Mouse (Mus musculus) Muller cell, postnatal 12 days (primary cell): ENCODE measurements at regions not wholly inside any gene's neighbourhood (a gene's known extent, or its start where the extent isn't known, plus 50 kb on each side); places are given as distances from the start of the nearest gene placed in this dataset.
A peak's percentile ranks its signal among the peaks of the same experiment; 100 is the strongest.

Source experiments
- DNase-seq: peaks from one replicate; pipeline ENCODE4 v3.0.0-alpha.2; 2015; ENCODE audit errors: inconsistent ontology term

GRCm38 (mm10) chr9:101670111-101670510, 191.5 kb upstream of the 9630041A04Rik start:
- DNase-seq = no peak

- peak; percentile 16 for DNase-seq
Measured at GRCm38 (mm10) chr9:101649816-101650215, 211.8 kb upstream of the 9630041A04Rik start.

GRCm38 (mm10) chr9:101641524-101641923, 220.1 kb upstream of the 9630041A04Rik start:
- DNase-seq = no peak

- no peak for DNase-seq
Measured at GRCm38 (mm10) chr9:101640598-101640997, 221.0 kb upstream of the 9630041A04Rik start.

DNA sequence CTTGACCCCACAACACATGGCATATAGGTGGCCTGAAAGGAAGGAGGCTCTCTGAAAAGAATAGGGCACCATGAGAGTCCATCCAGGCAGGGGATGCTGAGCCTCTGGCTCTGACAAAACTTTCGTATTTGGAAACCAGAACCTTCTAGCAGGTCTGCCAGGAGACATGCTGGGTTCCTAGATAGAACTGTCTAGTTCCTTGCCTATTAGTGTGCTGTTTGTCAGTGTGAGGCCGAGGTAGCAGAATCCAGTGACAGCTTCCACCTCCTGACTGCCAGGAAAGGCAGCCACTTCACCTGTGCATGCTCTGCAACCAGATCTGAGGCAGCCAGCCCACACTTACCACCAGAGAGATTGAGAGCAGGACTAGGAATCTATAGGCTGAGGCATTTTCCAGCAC, 245.4 kb upstream of the 9630041A04Rik start:
- DNase-seq = no peak

GRCm38 (mm10) chr9:101615176-101615575, 246.5 kb upstream of the 9630041A04Rik start:
- no peak for DNase-seq

GRCm38 (mm10) chr9:101613933-101614332, 247.7 kb upstream of the 9630041A04Rik start:
- no peak for DNase-seq

GRCm38 (mm10) chr9:101613471-101613870, 248.2 kb upstream of the 9630041A04Rik start:
- no peak for DNase-seq

GRCm38 (mm10) chr9:101612971-101613370, 248.7 kb upstream of the 9630041A04Rik start:
- no peak for DNase-seq

- DNase-seq = no peak
Measured at GRCm38 (mm10) chr9:101612571-101612970, 249.1 kb upstream of the 9630041A04Rik start.

DNA sequence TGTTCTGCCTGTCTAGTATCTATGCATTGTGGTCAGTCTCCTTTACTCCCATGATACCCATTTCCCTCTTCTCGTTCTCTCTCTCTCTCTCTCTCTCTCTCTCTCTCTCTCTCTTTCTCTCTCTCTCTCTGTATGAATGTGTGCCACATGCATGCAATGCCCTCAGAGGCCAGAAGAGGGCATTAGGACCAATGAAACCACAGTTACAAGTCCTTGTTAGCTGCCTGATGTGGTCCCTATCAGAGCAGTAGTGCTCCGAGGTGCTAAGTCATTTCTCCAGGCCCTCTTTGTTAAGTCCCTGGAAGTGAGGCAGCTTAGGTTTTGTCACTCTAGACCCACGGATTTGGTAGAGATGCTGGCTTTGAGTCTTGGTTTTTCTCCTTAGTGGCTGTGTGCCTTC, 250.2 kb upstream of the 9630041A04Rik start:
- DNase-seq = no peak

DNA sequence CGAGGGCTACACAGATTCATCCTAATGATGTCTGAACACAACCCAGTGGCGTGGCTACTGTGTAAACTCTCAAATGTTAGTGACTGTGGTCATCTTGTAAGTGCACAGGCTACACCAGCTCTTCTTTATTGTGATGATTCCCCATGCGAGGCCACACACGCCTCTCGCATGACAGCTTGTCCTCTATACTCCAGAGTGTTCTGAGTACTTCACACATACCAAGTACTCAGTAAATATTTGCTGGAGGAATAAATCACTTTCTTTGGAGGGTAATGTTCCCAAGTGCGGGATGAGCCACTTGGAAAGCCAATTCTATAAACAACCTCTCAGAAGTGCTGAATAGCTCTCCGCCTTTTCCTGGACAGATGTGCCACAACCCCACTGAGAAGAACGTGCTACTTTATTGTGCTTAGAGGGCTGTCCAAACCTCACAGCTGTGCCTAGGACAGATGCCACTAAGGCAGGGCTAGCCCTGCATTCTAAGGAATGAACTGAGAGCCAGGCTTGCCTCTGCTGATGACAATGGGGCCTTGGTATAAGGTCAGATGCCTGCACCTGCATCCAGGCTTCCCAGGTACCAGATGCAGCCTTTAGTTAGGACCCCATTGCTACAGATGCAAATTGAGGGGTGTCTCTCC, 250.7 kb upstream of the 9630041A04Rik start:
- DNase-seq = no peak

GRCm38 (mm10) chr9:101610338-101610737, 251.3 kb upstream of the 9630041A04Rik start:
- no peak for DNase-seq

DNA sequence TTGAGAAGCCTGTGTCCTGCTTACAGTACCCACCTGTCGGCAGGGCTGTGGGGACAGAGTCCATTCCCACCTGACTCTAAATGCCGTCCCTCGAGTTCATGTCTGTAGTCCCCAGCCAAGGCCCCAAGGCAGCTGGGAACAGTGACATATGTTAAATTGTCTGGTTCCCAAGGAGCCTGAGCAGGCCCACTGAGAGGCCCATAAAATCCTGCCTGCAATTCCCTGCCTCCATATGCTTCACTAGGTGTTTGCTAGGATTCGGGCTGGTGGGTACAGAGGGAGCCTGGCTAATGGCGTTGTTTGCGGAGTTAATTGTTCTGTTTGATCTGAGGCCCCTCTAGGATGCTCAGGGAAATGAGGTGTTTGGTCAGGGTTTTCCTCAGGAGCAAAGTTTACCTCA, 258.8 kb upstream of the 9630041A04Rik start:
- no peak for DNase-seq

DNA sequence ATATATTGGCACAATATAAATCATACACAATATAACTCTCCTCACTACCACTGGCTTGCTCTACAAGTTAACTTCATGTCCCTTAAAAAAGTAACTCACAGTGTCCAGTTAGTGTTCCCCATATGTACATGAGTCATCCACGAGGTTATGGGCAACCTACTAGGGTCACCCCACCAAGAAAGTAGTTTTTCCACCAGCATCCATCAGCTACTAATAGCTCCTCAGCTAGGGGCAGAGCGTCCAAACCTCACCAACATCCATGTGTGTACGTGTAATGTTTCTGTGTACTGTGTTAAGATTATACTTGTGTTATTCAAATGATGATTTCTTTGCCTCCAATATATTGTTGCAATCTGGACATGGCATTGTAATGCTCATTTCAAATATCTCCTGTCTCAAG, 264.7 kb upstream of the 9630041A04Rik start:
- no peak for DNase-seq

- DNase-seq = no peak
Measured at GRCm38 (mm10) chr9:101595101-101595650, 266.5 kb upstream of the 9630041A04Rik start.

DNA sequence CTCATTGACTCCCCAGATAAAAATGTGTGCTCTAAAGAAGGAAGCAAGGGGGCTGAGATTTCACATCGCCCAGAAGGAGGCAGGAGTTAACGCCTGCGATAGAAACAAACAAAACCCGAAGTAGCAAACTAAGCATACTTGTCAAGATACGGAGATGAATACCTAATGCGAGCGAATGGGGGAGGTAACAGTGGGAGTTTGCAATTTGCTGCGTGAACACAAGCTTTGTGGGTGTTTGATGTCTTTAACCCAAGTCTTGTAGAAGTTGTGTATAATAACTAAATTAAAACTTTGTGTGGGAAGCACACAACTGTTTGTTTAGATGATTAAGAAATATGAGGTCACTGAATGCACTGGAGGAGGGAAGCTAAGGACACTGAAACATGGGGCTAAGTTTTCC, 269.0 kb upstream of the 9630041A04Rik start:
- DNase-seq = no peak

GRCm38 (mm10) chr9:101591681-101592080, 270.0 kb upstream of the 9630041A04Rik start:
- no peak for DNase-seq

- no peak for DNase-seq
Measured at GRCm38 (mm10) chr9:101590310-101590709, 271.3 kb upstream of the 9630041A04Rik start.

DNA sequence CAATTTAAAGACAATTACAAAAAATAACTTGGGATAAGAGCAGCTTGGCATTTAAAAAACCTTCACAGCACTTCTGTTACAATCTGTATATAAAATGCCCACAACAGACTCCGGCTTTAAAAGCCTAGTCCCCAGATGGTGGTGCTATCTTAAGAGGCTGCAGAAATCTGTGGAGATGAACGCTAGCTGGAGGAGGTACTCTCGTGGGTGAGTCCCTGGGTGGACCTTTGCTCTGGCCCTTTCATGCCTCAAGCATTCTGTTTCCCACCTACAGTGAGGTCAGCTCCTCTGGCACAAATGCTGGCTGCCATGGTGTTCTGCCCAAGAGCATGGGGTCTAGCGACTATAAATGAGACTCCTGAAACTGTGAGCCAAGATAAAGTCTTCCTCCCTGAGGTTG, 280.6 kb upstream of the 9630041A04Rik start:
- DNase-seq = no peak

- DNase-seq = no peak
Measured at GRCm38 (mm10) chr9:101570714-101571113, 290.9 kb upstream of the 9630041A04Rik start.

DNA sequence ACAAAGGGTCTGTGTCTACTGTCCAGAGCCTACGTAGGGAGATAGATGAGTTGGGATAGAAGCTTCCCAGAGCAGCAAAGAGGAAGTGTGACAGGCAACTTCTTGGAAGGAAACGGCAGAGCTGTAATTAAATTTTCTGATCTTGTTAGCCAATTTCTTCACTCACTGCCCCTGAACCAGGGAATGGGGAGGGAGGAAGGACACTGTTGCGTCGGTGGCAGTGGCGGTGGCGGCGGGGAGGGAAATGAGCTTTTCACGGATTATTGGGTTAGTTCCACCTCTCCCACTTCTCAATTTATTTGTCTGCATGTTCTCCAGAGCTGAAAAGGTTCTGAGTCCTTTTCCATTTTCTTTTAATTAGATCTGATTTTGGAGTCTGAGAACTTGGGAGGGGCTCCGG, 298.4 kb upstream of the 9630041A04Rik start:
- no peak for DNase-seq

GRCm38 (mm10) chr9:101559366-101559765, 302.3 kb upstream of the 9630041A04Rik start:
- DNase-seq = no peak
